Mouse (Mus musculus): ENCODE data around the gene Pfkfb2.

Gene Pfkfb2

GRCm38 (mm10) chr1:130729153-130729552, at the start of gene Pfkfb2:
Gene Pfkfb2 (minus strand): TSS chr1:130729253.
- no peak for DNase-seq

GRCm38 (mm10) chr1:130776645-130777044, 47.6 kb upstream of the Pfkfb2 start:
- peak; percentile 58 for DNase-seq

GRCm38 (mm10) chr1:130775691-130776331, 46.8 kb upstream of the Pfkfb2 start:
- peak; percentile 29 for DNase-seq

- no peak for DNase-seq
Observed at GRCm38 (mm10) chr1:130775234-130775633, 46.2 kb upstream of the Pfkfb2 start.

- no peak for DNase-seq
Observed at GRCm38 (mm10) chr1:130770981-130771494, 42.0 kb upstream of the Pfkfb2 start.

GRCm38 (mm10) chr1:130770487-130770886, 41.4 kb upstream of the Pfkfb2 start:
- peak; percentile 88 for DNase-seq

GRCm38 (mm10) chr1:130769925-130770324, 40.9 kb upstream of the Pfkfb2 start:
- DNase-seq = peak; percentile 59

- DNase-seq = peak; percentile 85
Observed at GRCm38 (mm10) chr1:130767066-130767465, 38.0 kb upstream of the Pfkfb2 start.

- peak; percentile 94 for DNase-seq
Observed at GRCm38 (mm10) chr1:130764027-130764461, 35.0 kb upstream of the Pfkfb2 start.

GRCm38 (mm10) chr1:130762045-130762760, 33.1 kb upstream of the Pfkfb2 start:
- peak; percentile 68 for DNase-seq

GRCm38 (mm10) chr1:130761597-130761996, 32.5 kb upstream of the Pfkfb2 start:
- peak; percentile 51 for DNase-seq

GRCm38 (mm10) chr1:130759689-130760088, 30.6 kb upstream of the Pfkfb2 start:
- peak; percentile 67 for DNase-seq

GRCm38 (mm10) chr1:130746819-130747218, 17.8 kb upstream of the Pfkfb2 start:
- no peak for DNase-seq

- DNase-seq = no peak
Observed at GRCm38 (mm10) chr1:130745591-130745990, 16.5 kb upstream of the Pfkfb2 start.

GRCm38 (mm10) chr1:130744961-130745360, 15.9 kb upstream of the Pfkfb2 start:
- DNase-seq = no peak

GRCm38 (mm10) chr1:130744217-130744616, 15.2 kb upstream of the Pfkfb2 start:
- no peak for DNase-seq

GRCm38 (mm10) chr1:130743775-130744174, 14.7 kb upstream of the Pfkfb2 start:
- no peak for DNase-seq

GRCm38 (mm10) chr1:130742201-130742600, 13.1 kb upstream of the Pfkfb2 start:
- no peak for DNase-seq

- peak; percentile 59 for DNase-seq
Observed at GRCm38 (mm10) chr1:130740781-130741720, 12.0 kb upstream of the Pfkfb2 start.

- DNase-seq = peak; percentile 66
Observed at GRCm38 (mm10) chr1:130740227-130740648, 11.2 kb upstream of the Pfkfb2 start.

GRCm38 (mm10) chr1:130739636-130740035, 10.6 kb upstream of the Pfkfb2 start:
- DNase-seq = no peak

- no peak for DNase-seq
Observed at GRCm38 (mm10) chr1:130738551-130739106, 9.6 kb upstream of the Pfkfb2 start.

GRCm38 (mm10) chr1:130737916-130738315, 8.9 kb upstream of the Pfkfb2 start:
- DNase-seq = no peak
